Mouse (Mus musculus) kidney, embryonic 14.5 days (tissue): ENCODE measurements around the gene Sox13. TPM values are rescaled to one million over a fixed set of nuclear protein-coding genes. Genes with fewer than 3 reads are reported as not detected.

ENCODE experiments used
- ATAC-seq: fragments of 200-750 bp; cut with Nextera tagmentation; 2 replicates; pipeline ENCODE4 v1.8.0; 2017; ENCODE audit warnings: moderate number of reproducible peaks, mild to moderate bottlenecking, moderate TSS enrichment, moderate library complexity; ENCODE audit not compliant: low FRiP score, low TSS enrichment
- H3K27ac ChIP-seq: fragments of 300-500 bp; sonication (generic); 2 replicates; pipeline ENCODE4 v1.5.1; 2014; ENCODE audit warnings: low read depth, mild to moderate bottlenecking, low read length, moderate library complexity, mixed read lengths
- H3K27me3 ChIP-seq: fragments of 300-500 bp; sonication (generic); 2 replicates; pipeline ENCODE4 v1.6.1; 2014; ENCODE audit warnings: mild to moderate bottlenecking, low read length; ENCODE audit not compliant: control insufficient read depth, insufficient read depth
- H3K36me3 ChIP-seq: fragments of 300-500 bp; sonication (generic); 2 replicates; pipeline ENCODE4 v1.6.1; 2014; ENCODE audit warnings: low read length, mixed read lengths; ENCODE audit not compliant: control insufficient read depth, insufficient read depth
- H3K4me1 ChIP-seq: fragments of 300-500 bp; sonication (generic); 2 replicates; pipeline ENCODE4 v1.6.1; 2014; ENCODE audit warnings: low read length, mixed read lengths; ENCODE audit not compliant: control insufficient read depth, insufficient read depth
- H3K4me2 ChIP-seq: fragments of 300-500 bp; sonication (generic); replicated peaks from 2 replicates; pipeline ENCODE4 v1.6.1; 2014; ENCODE audit warnings: low read depth, mild to moderate bottlenecking, low read length
- H3K4me3 ChIP-seq: fragments of 300-500 bp; sonication (generic); 2 replicates; pipeline ENCODE4 v1.5.1; 2014; ENCODE audit warnings: mild to moderate bottlenecking, low read length
- H3K9ac ChIP-seq: fragments of 300-500 bp; sonication (generic); 2 replicates; pipeline ENCODE4 v1.6.1; 2014; ENCODE audit warnings: low read depth, mild to moderate bottlenecking, low read length, moderate library complexity
- H3K9me3 ChIP-seq: fragments of 300-500 bp; sonication (generic); 2 replicates; pipeline ENCODE4 v1.6.1; 2016; ENCODE audit warnings: low read length; ENCODE audit not compliant: control insufficient read depth
- WGBS: fragments of 180-500 bp; shearing (Covaris S2); extraction: QIAGEN DNeasy Blood & Tissue Kit; methylation state at CpG from one replicate; pipeline ENCODE4 v1.1.7; 2014; 5-methylcytosine and 5-hydroxymethylcytosine counted together
- polyA plus RNA-seq: library from polyadenylated mRNA; unstranded; fragments of >200 nt; fragmentation: Nextera tagmentation; extraction: Ambion mirVana; gene quantifications from 2 replicates; pipeline ENCODE4 v1.2.1, GENCODE M21; 2014

Gene Sox13
- polyA plus RNA-seq = 13.8 and 16.2 TPM in 2 replicates

GRCm38 (mm10) chr1:133423543-133424480, at the start of gene Sox13:
Gene Sox13, minus strand, starts transcription at chr1:133424377.
- no peaks in the 10 kb centered on the region for H3K36me3 ChIP-seq
- peak within 1 kb of the TSS; percentile 97 for H3K27ac ChIP-seq
- H3K4me2 ChIP-seq = peak within 1 kb of the TSS; percentile 91
- H3K4me3 ChIP-seq = peak within 1 kb of the TSS; percentile 88
- H3K9me3 ChIP-seq = no peaks in the 10 kb centered on the region
- peak within 1 kb of the TSS; percentile 78 for H3K9ac ChIP-seq
- H3K4me1 ChIP-seq = peaks cover 34% of the 10 kb centered on the region
- WGBS = under 1% methylated on average over 107 of the region's 128 CpGs
- no peaks in the 10 kb centered on the region for H3K27me3 ChIP-seq
- ATAC-seq = peak; percentile 84

- Histone ChIP-seq H3K27me3 (no peaks in the 10 kb centered on the region), H3K36me3 (no peaks in the 10 kb centered on the region), H3K4me3 (no peak overlapping the region), H3K4me1 (peaks cover 21% of the 10 kb centered on the region), H3K27ac (peak overlapping the region; percentile 63), H3K9ac (no peak overlapping the region), H3K4me2 (no peak overlapping the region), H3K9me3 (no peaks in the 10 kb centered on the region)
- no peak; the same call in 1 of the 2 replicates for ATAC-seq
- 19% methylated on average over 2 of the region's 2 CpGs for WGBS
Observed at GRCm38 (mm10) chr1:133471556-133471955, 47.4 kb upstream of the Sox13 start.

DNA sequence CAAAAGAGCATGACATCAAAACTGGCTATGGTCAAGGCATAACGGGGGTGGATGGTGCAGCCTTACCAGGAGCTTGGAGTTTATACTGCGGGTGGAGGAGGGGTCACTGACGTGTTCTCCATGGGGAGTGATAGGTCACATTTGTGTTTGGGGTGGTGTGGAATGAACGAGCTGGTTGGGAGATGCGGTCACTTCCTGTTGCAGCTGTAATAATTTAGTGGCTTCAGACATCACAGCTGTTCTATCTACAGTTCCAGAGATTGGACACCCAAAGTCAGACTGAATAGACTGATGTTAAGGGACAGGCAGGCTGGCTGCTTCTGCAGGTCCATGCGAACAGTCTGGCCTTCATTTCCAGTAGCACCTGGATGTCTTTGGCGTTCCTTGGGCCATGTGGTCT, 46.9 kb upstream of the Sox13 start:
- no peak overlapping the region for H3K9ac ChIP-seq
- WGBS = 29% methylated on average over 7 of the region's 7 CpGs
- H3K27ac ChIP-seq = peak overlapping the region; percentile 63
- no peaks in the 10 kb centered on the region for H3K9me3 ChIP-seq
- peak; percentile 81 for ATAC-seq
- H3K4me3 ChIP-seq = no peak overlapping the region
- peaks cover 21% of the 10 kb centered on the region for H3K4me1 ChIP-seq
- H3K27me3 ChIP-seq = no peaks in the 10 kb centered on the region
- no peaks in the 10 kb centered on the region for H3K36me3 ChIP-seq
- no peak overlapping the region for H3K4me2 ChIP-seq

- Histone ChIP-seq H3K4me3 (no peak overlapping the region), H3K27me3 (no peaks in the 10 kb centered on the region), H3K9me3 (no peaks in the 10 kb centered on the region), H3K9ac (no peak overlapping the region; the same call in 1 of the 2 replicates), H3K36me3 (no peaks in the 10 kb centered on the region), H3K4me1 (peaks cover 21% of the 10 kb centered on the region), H3K27ac (peak overlapping the region; percentile 88), H3K4me2 (0 out of 2 replicates have a peak overlapping the region, but pooled peaks have one; percentile 10)
- ATAC-seq = peak; percentile 63; the same call in 1 of the 2 replicates
- WGBS = 47% methylated on average over 10 of the region's 10 CpGs
Observed at GRCm38 (mm10) chr1:133470242-133471025, 46.3 kb upstream of the Sox13 start.

- H3K4me3 ChIP-seq = no peak overlapping the region
- peak overlapping the region; percentile 88; the same call in 1 of the 2 replicates for H3K27ac ChIP-seq
- H3K27me3 ChIP-seq = no peaks in the 10 kb centered on the region
- H3K4me1 ChIP-seq = peaks cover 25% of the 10 kb centered on the region
- no peak overlapping the region for H3K9ac ChIP-seq
- H3K4me2 ChIP-seq = no peak overlapping the region
- H3K36me3 ChIP-seq = no peaks in the 10 kb centered on the region
- no peaks in the 10 kb centered on the region for H3K9me3 ChIP-seq
- peak; percentile 53 for ATAC-seq
- WGBS = 32% methylated on average over 4 of the region's 4 CpGs
Observed at GRCm38 (mm10) chr1:133469213-133469612, 45.0 kb upstream of the Sox13 start.

DNA sequence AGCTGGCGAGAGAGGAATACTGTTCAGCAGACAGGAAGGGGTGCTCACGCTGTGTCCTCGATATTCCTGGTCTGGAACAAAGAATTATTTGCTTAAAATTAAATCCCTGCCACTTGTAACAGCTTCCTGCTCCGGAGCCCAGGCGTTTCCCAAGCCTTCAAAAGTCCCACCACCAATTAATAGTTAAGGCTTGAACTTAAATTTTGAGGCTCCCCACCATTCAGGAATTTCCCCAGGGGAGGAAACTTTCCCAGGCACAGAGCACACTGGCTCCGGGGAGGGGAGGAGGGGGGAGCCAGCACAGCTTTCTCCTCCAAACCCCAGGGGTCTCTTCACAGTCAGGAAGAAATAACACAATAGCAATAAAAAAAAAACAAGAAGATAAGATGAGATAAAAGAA, 44.6 kb upstream of the Sox13 start:
- H3K4me3 ChIP-seq = no peak overlapping the region
- H3K36me3 ChIP-seq = no peaks in the 10 kb centered on the region
- peak overlapping the region; percentile 82 for H3K27ac ChIP-seq
- no peaks in the 10 kb centered on the region for H3K27me3 ChIP-seq
- peaks cover 25% of the 10 kb centered on the region for H3K4me1 ChIP-seq
- no peak overlapping the region for H3K9ac ChIP-seq
- no peaks in the 10 kb centered on the region for H3K9me3 ChIP-seq
- 18% methylated on average over 6 of the region's 6 CpGs for WGBS
- 0 out of 2 replicates have a peak, but pooled peaks have one; percentile 26 for ATAC-seq
- 0 out of 2 replicates have a peak overlapping the region, but pooled peaks have one; percentile 8 for H3K4me2 ChIP-seq

DNA sequence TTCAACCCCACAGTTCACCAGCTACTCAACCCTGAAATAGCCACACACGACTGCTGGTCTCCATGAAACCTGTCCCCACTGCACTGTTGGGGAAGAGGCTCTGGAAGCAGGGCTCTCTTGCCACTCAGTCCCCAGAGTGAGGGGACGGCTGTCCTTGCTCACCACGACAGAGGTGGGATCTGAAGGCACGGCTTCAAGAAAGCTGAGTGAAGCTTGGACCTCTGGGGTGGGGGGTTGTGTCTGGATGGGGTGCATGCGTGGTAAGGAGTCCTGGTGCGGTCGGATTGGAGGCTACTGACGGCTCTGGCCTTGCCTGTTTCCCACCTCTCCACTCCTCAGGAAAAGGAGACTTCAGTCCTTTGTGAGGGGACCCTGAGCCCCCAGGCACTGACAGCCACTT, 43.7 kb upstream of the Sox13 start:
- H3K9me3 ChIP-seq = no peaks in the 10 kb centered on the region
- peak overlapping the region; percentile 82 for H3K27ac ChIP-seq
- H3K4me1 ChIP-seq = peaks cover 25% of the 10 kb centered on the region
- H3K27me3 ChIP-seq = no peaks in the 10 kb centered on the region
- H3K9ac ChIP-seq = no peak overlapping the region
- WGBS = 67% methylated on average over 8 of the region's 8 CpGs
- no peak for ATAC-seq
- no peak overlapping the region for H3K4me2 ChIP-seq
- no peak overlapping the region for H3K4me3 ChIP-seq
- H3K36me3 ChIP-seq = no peaks in the 10 kb centered on the region

- Histone ChIP-seq H3K27me3 (no peaks in the 10 kb centered on the region), H3K36me3 (no peaks in the 10 kb centered on the region), H3K4me2 (no peak overlapping the region), H3K9ac (no peak overlapping the region), H3K4me1 (peaks cover 4% of the 10 kb centered on the region), H3K4me3 (no peak overlapping the region), H3K9me3 (no peaks in the 10 kb centered on the region), H3K27ac (no peak overlapping the region)
- ATAC-seq = no peak
- WGBS = 88% methylated on average over 5 of the region's 5 CpGs
Observed at GRCm38 (mm10) chr1:133463138-133463537, 39.0 kb upstream of the Sox13 start.
